Mouse (Mus musculus) layer of hippocampus, adult 18-20 months (tissue): ENCODE measurements around the gene 5031439G07Rik. TPM values are rescaled to one million over a fixed set of nuclear protein-coding genes. Genes with fewer than 3 reads are reported as not detected.
"Not testable (repeated sequence)": the region's sequence is repeated elsewhere in the genome, so short reads cannot be mapped to it uniquely, and the experiment has no call there.

Experiments
- DNase-seq, 2 experiments: peaks; one replicate each; pipeline ENCODE4 v3.0.0; 2022; ENCODE audit warnings: low spot score in 2 of 2
- total RNA-seq, 2 experiments: library from RNA; stranded (reverse); gene quantifications; 2 replicates each; pipeline ENCODE4 v1.2.3; 2021

Gene 5031439G07Rik
- total RNA-seq, 2 experiments from 2014 or later = 97.0 to 102 TPM

GRCm38 (mm10) chr15:84958331-84958730, 30.0 kb downstream of the 5031439G07Rik start:
- no peak for DNase-seq

GRCm38 (mm10) chr15:84957851-84958250, 30.5 kb downstream of the 5031439G07Rik start:
- peak; percentile 70 to 90 for DNase-seq

DNA sequence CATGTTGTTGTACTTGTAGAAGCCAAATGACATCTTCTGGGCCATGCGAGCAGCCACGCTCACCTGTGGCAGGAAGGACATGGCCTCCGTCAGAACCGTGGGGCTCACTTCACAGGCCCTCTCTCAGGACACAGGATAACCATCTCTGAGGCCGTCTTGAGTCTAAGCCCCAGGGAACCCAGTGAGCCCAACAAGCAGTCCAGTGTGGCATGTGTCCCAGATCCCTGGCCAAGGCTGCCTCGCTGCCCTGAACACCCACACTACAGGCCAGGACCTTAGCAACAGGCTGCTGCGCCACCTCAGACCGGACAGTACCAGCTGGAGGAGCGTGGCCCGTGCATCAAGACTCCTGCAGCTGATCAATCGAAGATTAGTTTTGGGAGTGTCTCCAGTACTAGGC, 35.1 kb downstream of the 5031439G07Rik start:
- no peak for DNase-seq

GRCm38 (mm10) chr15:84950053-84950452, 38.3 kb downstream of the 5031439G07Rik start:
- peak; percentile 59 to 66 for DNase-seq

GRCm38 (mm10) chr15:84948990-84949389, 39.4 kb downstream of the 5031439G07Rik start:
- DNase-seq = no peak

DNA sequence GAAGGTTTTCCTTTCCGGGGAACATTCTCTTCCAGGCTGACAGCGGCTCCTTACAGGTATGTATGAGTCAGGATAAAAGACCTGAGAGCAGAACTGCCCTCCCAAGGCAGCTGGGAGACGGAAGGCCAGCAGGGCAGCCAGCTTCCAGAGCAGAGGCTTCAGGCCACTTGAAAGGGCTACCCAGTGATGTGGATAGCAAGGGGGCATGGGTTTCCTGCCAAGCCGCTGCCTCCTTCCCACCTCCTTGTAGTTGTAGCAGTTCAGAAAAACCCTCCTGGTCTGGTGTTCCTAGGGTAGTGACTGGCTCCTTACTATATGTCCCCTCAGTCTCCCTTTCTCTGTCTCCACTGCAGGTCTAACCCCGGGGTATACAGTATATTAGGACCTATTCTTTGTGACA, 44.0 kb downstream of the 5031439G07Rik start:
- DNase-seq = no peak

DNA sequence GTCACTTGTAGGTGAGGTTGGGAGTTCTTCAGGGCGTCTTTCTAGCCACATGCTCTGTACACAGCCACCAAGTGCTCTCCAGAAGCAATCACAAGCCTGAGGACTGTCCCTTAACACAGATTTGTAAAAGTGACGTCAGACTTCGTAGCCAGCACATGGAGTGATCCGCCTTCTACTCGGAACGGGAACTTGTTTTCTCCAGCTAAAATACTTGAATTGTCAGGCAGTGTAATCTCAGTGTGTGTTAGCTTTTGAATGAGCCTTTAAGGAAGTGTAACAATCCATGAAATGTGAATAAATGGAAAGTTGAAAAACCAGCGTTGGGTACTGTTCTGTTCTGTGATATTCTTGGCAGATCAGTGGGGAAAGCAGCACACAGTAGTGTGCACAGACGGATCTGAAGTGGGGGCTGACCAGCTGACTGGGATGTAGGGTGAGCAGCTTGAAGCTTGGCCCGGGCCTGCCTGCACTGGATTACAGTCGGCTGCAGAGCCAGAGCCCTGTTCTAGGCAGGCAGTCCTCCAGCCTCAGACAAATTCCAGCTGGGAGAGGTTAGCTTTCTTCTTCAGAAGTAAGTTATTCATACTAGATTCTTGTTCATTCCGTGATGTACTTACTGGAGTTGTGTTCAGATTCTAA, 45.6 kb downstream of the 5031439G07Rik start:
- peak; percentile 60 to 85 for DNase-seq

DNA sequence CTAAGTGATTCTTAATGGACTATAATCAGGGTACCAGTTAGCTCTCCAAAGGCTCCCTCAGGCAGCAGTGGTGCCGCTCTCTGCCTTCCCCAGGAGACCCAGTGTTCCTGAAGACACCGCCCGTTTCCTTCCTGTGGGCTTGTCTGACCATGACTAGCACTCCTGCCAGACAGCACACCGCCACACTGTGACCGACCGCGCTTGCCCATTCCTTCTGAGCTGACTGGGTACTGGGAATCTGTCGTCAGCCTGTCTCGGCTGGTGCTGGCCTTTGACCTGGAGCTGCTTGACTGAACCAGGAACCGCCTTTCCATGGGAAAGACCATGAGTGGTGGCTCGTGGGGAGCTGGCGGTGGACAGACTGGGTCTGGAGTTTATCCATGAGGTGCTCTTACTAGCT, 48.2 kb downstream of the 5031439G07Rik start:
- no peak for DNase-seq

GRCm38 (mm10) chr15:84934901-84935300, 53.5 kb downstream of the 5031439G07Rik start:
- DNase-seq = peak in 1 of 2 experiments; percentile 73

DNA sequence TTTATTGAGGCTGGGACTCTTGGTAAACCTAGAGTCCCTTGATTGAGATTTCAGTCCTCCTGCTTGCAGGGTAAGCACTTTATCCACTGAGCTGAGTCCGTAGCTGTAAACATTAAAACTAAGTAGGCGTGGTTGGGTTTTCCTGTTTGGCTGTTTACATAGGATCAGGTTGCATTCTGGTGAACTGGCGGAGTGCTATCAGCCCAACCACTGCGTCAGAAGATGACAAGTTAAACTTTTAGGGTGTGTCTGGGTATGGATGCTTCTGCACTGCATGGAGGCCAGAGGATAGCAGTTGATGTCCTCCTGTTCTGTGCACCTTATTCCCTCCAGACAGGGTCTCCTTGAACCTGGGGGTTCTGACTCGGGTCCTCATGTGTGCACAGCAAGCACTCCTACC, 56.0 kb downstream of the 5031439G07Rik start:
- no peak for DNase-seq

GRCm38 (mm10) chr15:84925495-84926018, 62.8 kb downstream of the 5031439G07Rik start:
- peak in 1 of 2 experiments; percentile 41 for DNase-seq

- peak in 1 of 2 experiments; percentile 69 for DNase-seq
Measured at GRCm38 (mm10) chr15:84924781-84925315, 63.5 kb downstream of the 5031439G07Rik start.

- no peak for DNase-seq
Measured at GRCm38 (mm10) chr15:84923508-84924181, 64.7 kb downstream of the 5031439G07Rik start.

- DNase-seq = peak; percentile 99 to 100
Measured at GRCm38 (mm10) chr15:84922884-84923507, 65.4 kb downstream of the 5031439G07Rik start, which contains the start of gene Nup50. Gene Nup50 (plus strand): TSS chr15:84923411.

GRCm38 (mm10) chr15:84919938-84920337, 68.4 kb downstream of the 5031439G07Rik start, which contains the start of gene Gm29666:
Gene Gm29666 (minus strand): TSS chr15:84920038.
- no peak for DNase-seq

- DNase-seq = no peak
Measured at GRCm38 (mm10) chr15:84913201-84913600, 75.2 kb downstream of the 5031439G07Rik start.

- no peak for DNase-seq
Measured at GRCm38 (mm10) chr15:84903843-84904385, 84.4 kb downstream of the 5031439G07Rik start.

- peak in 1 of 2 experiments; percentile 11 for DNase-seq
Measured at GRCm38 (mm10) chr15:84898077-84898476, 90.3 kb downstream of the 5031439G07Rik start.

DNA sequence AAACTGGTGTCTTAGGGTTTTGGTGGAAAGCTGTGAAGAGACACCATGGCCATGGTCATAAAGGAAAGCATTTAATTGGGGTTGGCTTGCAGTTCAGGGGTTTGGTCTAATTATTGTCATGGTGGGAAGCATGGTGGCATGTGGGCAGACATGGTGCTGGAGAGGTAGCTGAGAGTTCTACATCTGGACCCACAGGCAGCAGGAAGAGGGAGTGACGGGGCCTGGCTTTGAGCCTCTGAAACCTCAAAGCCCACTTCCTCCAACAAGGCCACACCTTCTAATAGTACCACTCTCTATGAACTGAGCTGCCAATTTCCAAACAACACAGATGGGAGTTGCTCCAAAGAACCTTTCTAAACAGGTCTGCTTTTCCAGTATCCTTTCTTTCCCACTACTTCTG, 91.7 kb downstream of the 5031439G07Rik start:
- DNase-seq = no peak

GRCm38 (mm10) chr15:84896216-84896615, 92.1 kb downstream of the 5031439G07Rik start:
- DNase-seq = not testable (repeated sequence)
